Mouse (Mus musculus): Measurements from ENCODE around the gene Klk1b22. TPM values are rescaled to one million over a fixed set of nuclear protein-coding genes. Genes with fewer than 3 reads are reported as not detected.
"Not testable (repeated sequence)": the region's sequence is repeated elsewhere in the genome, so short reads cannot be mapped to it uniquely, and the experiment has no call there.

Gene Klk1b22
- not detected in 2 replicates for polyA plus RNA-seq (2015; fragmentation: Nextera tagmentation; extraction: Ambion mirVana)

DNA sequence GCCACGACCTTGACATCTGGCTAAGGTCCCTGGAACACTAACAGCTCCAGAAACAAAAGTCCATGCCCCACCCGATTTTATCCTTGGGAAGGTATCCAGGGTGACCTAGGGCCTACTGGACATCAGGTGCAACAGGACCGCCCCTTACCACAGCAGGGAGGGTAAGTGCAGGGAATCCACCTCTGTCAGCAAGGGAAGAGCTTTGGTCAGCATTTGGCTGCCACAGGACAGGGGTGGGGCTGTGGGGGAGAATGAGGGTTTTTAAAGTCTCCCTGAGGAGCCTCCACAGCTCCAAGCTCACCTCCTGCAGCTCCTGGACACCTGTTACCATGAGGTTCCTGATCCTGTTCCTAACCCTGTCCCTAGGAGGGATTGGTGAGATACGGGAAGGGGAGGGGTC, at the start of gene Klk1b22:
Klk1b22 (plus strand) TSS at position 301 of the 400 bp plus-strand sequence.
- no peaks in the 10 kb centered on the region for H3K36me3 ChIP-seq (ENCODE audit: insufficient read depth, low read length)
- no peak for ATAC-seq (ENCODE audit: low FRiP score, low TSS enrichment)
- WGBS, result 65% methylated on average over 4 of the region's 4 CpGs
- no peaks in the 10 kb centered on the region for H3K4me1 ChIP-seq (ENCODE audit: insufficient read depth, low read length)
- no peak within 1 kb of the TSS for H3K27ac ChIP-seq (ENCODE audit: low read length)
- H3K27me3 ChIP-seq (ENCODE audit: insufficient read depth, low read length), result no peaks in the 10 kb centered on the region
- no peak within 1 kb of the TSS for H3K4me3 ChIP-seq (ENCODE audit: low read length)
- no peak within 1 kb of the TSS for H3K4me2 ChIP-seq (replicated peaks; ENCODE audit: low read depth, low read length)
- H3K9me3 ChIP-seq (ENCODE audit: low read length), result no peaks in the 10 kb centered on the region
- no peak within 1 kb of the TSS for H3K9ac ChIP-seq (replicated peaks; ENCODE audit: low read length)

DNA sequence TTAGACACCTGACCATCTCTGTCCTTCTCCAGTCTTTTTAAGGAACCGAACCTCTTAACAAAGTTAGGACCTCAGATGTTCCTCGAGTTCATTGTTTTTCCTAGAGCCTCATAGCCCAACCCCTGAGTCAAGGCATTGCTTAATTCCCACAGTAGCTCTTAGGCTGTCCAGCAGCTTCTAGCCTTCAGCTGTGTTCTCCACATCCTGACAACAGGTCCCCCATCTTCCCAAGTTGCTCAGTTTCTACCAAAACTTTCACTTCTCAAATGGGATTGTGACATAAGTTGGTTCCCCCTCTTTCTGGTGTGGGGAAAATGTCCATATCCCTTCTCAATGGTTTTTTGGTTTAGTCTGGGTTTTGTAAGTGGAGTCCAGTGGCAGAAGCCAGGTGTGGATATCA, 40.4 kb upstream of the Klk1b22 start:
- ATAC-seq (ENCODE audit: low FRiP score, low TSS enrichment), result no peak
- no peak overlapping the region for H3K27ac ChIP-seq (ENCODE audit: low read length)
- no peaks in the 10 kb centered on the region for H3K9me3 ChIP-seq (ENCODE audit: low read length)
- no peak overlapping the region for H3K9ac ChIP-seq (replicated peaks; ENCODE audit: low read length)
- 78% methylated on average over 2 of the region's 2 CpGs for WGBS
- H3K4me1 ChIP-seq (ENCODE audit: insufficient read depth, low read length), result no peaks in the 10 kb centered on the region
- H3K4me2 ChIP-seq (replicated peaks; ENCODE audit: low read depth, low read length), result no peak overlapping the region
- H3K36me3 ChIP-seq (ENCODE audit: insufficient read depth, low read length), result no peaks in the 10 kb centered on the region
- H3K4me3 ChIP-seq (ENCODE audit: low read length), result no peak overlapping the region
- no peaks in the 10 kb centered on the region for H3K27me3 ChIP-seq (ENCODE audit: insufficient read depth, low read length)

DNA sequence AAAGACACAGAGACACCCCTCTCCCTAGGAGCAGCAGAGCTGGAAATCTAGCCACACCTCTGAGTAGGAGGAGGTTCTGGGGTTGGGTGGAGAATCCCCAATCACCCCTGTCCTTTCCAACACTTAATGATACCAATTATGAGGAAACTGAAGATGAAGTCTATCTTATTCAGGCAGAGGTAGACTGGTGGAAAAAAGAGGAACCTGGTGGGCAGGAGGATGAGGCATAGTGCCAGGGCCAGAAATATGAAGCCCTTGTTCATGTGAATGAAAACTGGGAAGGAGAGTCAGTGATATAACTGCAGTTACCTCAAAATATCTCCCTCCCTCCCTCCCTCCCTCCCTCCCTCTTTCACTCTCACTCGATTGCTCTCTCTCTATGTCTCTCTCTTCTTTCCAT, 34.8 kb upstream of the Klk1b22 start:
- WGBS, result 83% methylated on average over 1 of the region's 1 CpGs
- ATAC-seq (ENCODE audit: low FRiP score, low TSS enrichment), result no peak

DNA sequence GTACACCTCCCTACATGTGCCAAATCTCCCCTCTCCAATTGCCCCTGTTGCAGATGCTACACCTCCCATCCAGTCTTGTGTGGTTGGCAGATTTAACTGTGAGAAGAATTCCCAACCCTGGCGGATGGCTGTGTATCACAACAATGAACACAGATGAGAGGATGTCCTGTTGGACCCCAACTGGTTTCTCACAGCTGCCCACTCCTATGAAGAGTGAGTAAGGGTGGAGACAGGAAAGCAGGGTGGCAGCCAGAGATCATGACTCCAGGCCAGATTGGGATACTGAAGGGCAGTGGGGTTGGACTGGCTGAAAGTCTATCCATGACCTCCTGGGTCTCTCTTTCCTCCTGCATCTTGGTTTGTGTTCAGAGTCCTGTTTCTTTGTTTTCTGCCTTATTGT, 16.4 kb upstream of the Klk1b22 start:
- Histone ChIP-seq H3K4me3 (ENCODE audit: low read length) (no peak overlapping the region), H3K4me2 (replicated peaks; ENCODE audit: low read depth, low read length) (no peak overlapping the region), H3K27ac (ENCODE audit: low read length) (no peak overlapping the region), H3K27me3 (ENCODE audit: insufficient read depth, low read length) (no peaks in the 10 kb centered on the region), H3K36me3 (ENCODE audit: insufficient read depth, low read length) (no peaks in the 10 kb centered on the region), H3K4me1 (ENCODE audit: insufficient read depth, low read length) (no peaks in the 10 kb centered on the region), H3K9ac (replicated peaks; ENCODE audit: low read length) (no peak overlapping the region), H3K9me3 (ENCODE audit: low read length) (no peaks in the 10 kb centered on the region)
- no peak for ATAC-seq (ENCODE audit: low FRiP score, low TSS enrichment)
- WGBS, result 84% methylated on average over 1 of the region's 1 CpGs

More for the DNA sequence above, 34.8 kb upstream of the Klk1b22 start:
- Histone ChIP-seq H3K27me3 (ENCODE audit: insufficient read depth, low read length) (no peaks in the 10 kb centered on the region), H3K9me3 (ENCODE audit: low read length) (0 out of 2 replicates have a peak, but pooled peaks cover 2% of the 10 kb centered on the region), H3K9ac (replicated peaks; ENCODE audit: low read length) (no peak overlapping the region), H3K4me2 (replicated peaks; ENCODE audit: low read depth, low read length) (no peak overlapping the region), H3K4me1 (ENCODE audit: insufficient read depth, low read length) (no peaks in the 10 kb centered on the region), H3K36me3 (ENCODE audit: insufficient read depth, low read length) (no peaks in the 10 kb centered on the region), H3K4me3 (ENCODE audit: low read length) (no peak overlapping the region), H3K27ac (ENCODE audit: low read length) (no peak overlapping the region)

DNA sequence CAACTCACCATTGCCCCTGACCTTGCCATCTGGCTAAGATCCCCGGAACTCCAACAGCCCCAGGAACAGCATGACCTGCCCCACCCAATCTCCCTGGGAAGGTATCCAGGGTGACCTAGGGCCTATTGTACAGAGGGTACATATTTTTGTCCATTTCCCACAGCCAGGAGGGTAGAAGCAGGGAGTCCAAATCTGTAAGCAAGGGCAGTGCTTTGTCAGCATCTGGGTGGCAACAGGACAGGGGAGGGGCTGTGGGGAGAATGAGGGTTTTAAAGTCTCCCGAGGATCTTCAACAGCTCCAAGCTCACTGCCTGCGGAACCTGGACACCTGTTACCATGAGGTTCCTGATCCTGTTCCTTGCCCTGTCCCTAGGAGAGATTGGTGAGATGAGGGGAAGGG, 10.4 kb upstream of the Klk1b22 start, which contains the start of gene Klk1b21:
Klk1b21 (plus strand) TSS at position 301 of the 400 bp plus-strand sequence.
- H3K9me3 ChIP-seq (ENCODE audit: low read length); H3K27me3 ChIP-seq (ENCODE audit: insufficient read depth, low read length); ATAC-seq (ENCODE audit: low FRiP score, low TSS enrichment); H3K4me3 ChIP-seq (ENCODE audit: low read length); H3K36me3 ChIP-seq (ENCODE audit: insufficient read depth, low read length); H3K9ac ChIP-seq (replicated peaks; ENCODE audit: low read length); H3K27ac ChIP-seq (ENCODE audit: low read length); H3K4me2 ChIP-seq (replicated peaks; ENCODE audit: low read depth, low read length); H3K4me1 ChIP-seq (ENCODE audit: insufficient read depth, low read length): not testable (repeated sequence)
- 62% methylated on average over 3 of the region's 3 CpGs for whole genome bisulfite sequencing

DNA sequence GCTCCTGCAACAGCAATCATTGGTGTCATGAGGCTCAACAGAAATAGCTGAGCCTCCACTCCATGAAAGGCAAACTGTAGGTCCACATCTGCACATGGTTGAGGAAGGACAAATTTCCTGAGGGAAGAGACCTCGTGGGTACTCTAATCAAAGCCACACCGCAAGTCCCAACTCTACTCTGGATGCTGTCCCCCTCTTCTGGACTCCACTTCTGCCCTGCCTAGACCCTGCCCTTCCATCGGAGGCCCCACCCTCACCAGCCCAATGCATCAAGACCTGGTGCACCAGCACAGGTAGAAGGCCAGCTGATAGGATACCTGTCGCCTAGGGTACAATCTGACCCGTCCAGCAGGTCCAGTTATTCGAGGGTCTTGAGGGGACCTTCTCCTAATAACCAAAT, 11.0 kb downstream of the Klk1b22 start:
- Histone ChIP-seq H3K4me3 (ENCODE audit: low read length) (no peak overlapping the region), H3K27ac (ENCODE audit: low read length) (no peak overlapping the region), H3K9me3 (ENCODE audit: low read length) (no peaks in the 10 kb centered on the region), H3K36me3 (ENCODE audit: insufficient read depth, low read length) (no peaks in the 10 kb centered on the region), H3K4me2 (replicated peaks; ENCODE audit: low read depth, low read length) (no peak overlapping the region), H3K27me3 (ENCODE audit: insufficient read depth, low read length) (no peaks in the 10 kb centered on the region), H3K4me1 (ENCODE audit: insufficient read depth, low read length) (no peaks in the 10 kb centered on the region), H3K9ac (replicated peaks; ENCODE audit: low read length) (no peak overlapping the region)
- no peak for ATAC-seq (ENCODE audit: low FRiP score, low TSS enrichment)
- 91% methylated on average over 6 of the region's 6 CpGs for WGBS

DNA sequence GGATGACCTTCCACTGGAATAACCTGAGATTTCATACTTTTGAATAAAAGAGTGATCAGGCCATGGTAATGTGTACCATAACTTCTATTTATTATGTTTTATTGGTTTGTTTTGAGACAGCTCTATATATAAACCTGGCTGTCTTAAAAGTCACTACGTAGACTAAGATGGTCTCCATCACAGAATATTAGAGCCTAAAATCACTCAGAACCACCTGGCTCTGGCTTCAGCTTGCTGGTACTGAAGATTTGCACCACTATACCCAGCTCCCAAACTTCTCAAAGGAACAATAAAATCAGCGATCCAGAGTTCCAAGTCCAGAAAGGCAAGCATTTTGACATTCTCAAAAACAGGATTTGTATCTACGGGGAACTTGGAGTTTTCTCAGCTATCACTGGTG, 24.0 kb downstream of the Klk1b22 start, which contains the start of gene Klk1b16:
Klk1b16 (plus strand) TSS at position 301 of the 400 bp plus-strand sequence.
- Histone ChIP-seq H3K4me3 (ENCODE audit: low read length) (no peak within 1 kb of the TSS), H3K4me2 (replicated peaks; ENCODE audit: low read depth, low read length) (no peak within 1 kb of the TSS), H3K27me3 (ENCODE audit: insufficient read depth, low read length) (no peaks in the 10 kb centered on the region), H3K27ac (ENCODE audit: low read length) (no peak within 1 kb of the TSS), H3K4me1 (ENCODE audit: insufficient read depth, low read length) (no peaks in the 10 kb centered on the region), H3K9me3 (ENCODE audit: low read length) (no peaks in the 10 kb centered on the region), H3K9ac (replicated peaks; ENCODE audit: low read length) (no peak within 1 kb of the TSS), H3K36me3 (ENCODE audit: insufficient read depth, low read length) (no peaks in the 10 kb centered on the region)
- 85% methylated on average over 3 of the region's 3 CpGs for whole genome bisulfite sequencing
- no peak for ATAC-seq (ENCODE audit: low FRiP score, low TSS enrichment)

Other genes with a start within 250 kb of the Klk1b22 start
- not detected in 2 replicates for gene Klk4, start 231.5 kb upstream of the Klk1b22 start, polyA plus RNA-seq (2015; fragmentation: Nextera tagmentation; extraction: Ambion mirVana)
- gene Klk15, start 178.9 kb upstream of the Klk1b22 start, polyA plus RNA-seq (2015; fragmentation: Nextera tagmentation; extraction: Ambion mirVana), result not detected in 2 replicates
- not detected in 2 replicates for gene Klk1b8, start 162.0 kb upstream of the Klk1b22 start, polyA plus RNA-seq (2015; fragmentation: Nextera tagmentation; extraction: Ambion mirVana)
- not detected in 2 replicates for gene Klk1b1, start 145.9 kb upstream of the Klk1b22 start, polyA plus RNA-seq (2015; fragmentation: Nextera tagmentation; extraction: Ambion mirVana)
- gene Klk1b9, start 136.6 kb upstream of the Klk1b22 start, polyA plus RNA-seq (2015; fragmentation: Nextera tagmentation; extraction: Ambion mirVana), result not detected in 2 replicates
- not detected in 2 replicates for gene Klk1b11, start 116.8 kb upstream of the Klk1b22 start, polyA plus RNA-seq (2015; fragmentation: Nextera tagmentation; extraction: Ambion mirVana)
- gene Klk1b26, start 100.5 kb upstream of the Klk1b22 start, polyA plus RNA-seq (2015; fragmentation: Nextera tagmentation; extraction: Ambion mirVana), result not detected in 2 replicates
- not detected in 2 replicates for gene Klk1b27, start 60.4 kb upstream of the Klk1b22 start, polyA plus RNA-seq (2015; fragmentation: Nextera tagmentation; extraction: Ambion mirVana)
- not detected in 2 replicates for gene Klk1b21, start 10.3 kb upstream of the Klk1b22 start, polyA plus RNA-seq (2015; fragmentation: Nextera tagmentation; extraction: Ambion mirVana)
- not detected in 2 replicates for gene Klk1b16, start 24.1 kb downstream of the Klk1b22 start, polyA plus RNA-seq (2015; fragmentation: Nextera tagmentation; extraction: Ambion mirVana)
- not detected in 2 replicates for gene Klk1b24, start 75.6 kb downstream of the Klk1b22 start, polyA plus RNA-seq (2015; fragmentation: Nextera tagmentation; extraction: Ambion mirVana)
- gene Klk1b3, start 85.5 kb downstream of the Klk1b22 start, polyA plus RNA-seq (2015; fragmentation: Nextera tagmentation; extraction: Ambion mirVana), result 0.19 TPM in 1 of 2 replicates, not detected in the other
- not detected in 2 replicates for gene Klk1b4, start 94.8 kb downstream of the Klk1b22 start, polyA plus RNA-seq (2015; fragmentation: Nextera tagmentation; extraction: Ambion mirVana)
- gene Klk1b5, start 103.3 kb downstream of the Klk1b22 start, polyA plus RNA-seq (2015; fragmentation: Nextera tagmentation; extraction: Ambion mirVana), result 0.15 TPM in 1 of 2 replicates, not detected in the other
- 7.2 and 10.9 TPM in 2 replicates for gene Klk1, start 112.7 kb downstream of the Klk1b22 start, polyA plus RNA-seq (2015; fragmentation: Nextera tagmentation; extraction: Ambion mirVana)
- gene Gm36864, start 123.5 kb downstream of the Klk1b22 start, polyA plus RNA-seq (2015; fragmentation: Nextera tagmentation; extraction: Ambion mirVana), result 0.26 TPM in 1 of 2 replicates, not detected in the other
- 1.9 and 2.0 TPM in 2 replicates for gene 1700028J19Rik, start 134.0 kb downstream of the Klk1b22 start, polyA plus RNA-seq (2015; fragmentation: Nextera tagmentation; extraction: Ambion mirVana)
- gene 2410002F23Rik, start 134.0 kb downstream of the Klk1b22 start, polyA plus RNA-seq (2015; fragmentation: Nextera tagmentation; extraction: Ambion mirVana), result 178 and 180 TPM in 2 replicates
- gene Acp4, start 144.7 kb downstream of the Klk1b22 start, polyA plus RNA-seq (2015; fragmentation: Nextera tagmentation; extraction: Ambion mirVana), result not detected in 2 replicates
- gene Gm15517, start 148.8 kb downstream of the Klk1b22 start, polyA plus RNA-seq (2015; fragmentation: Nextera tagmentation; extraction: Ambion mirVana), result not detected in 2 replicates
- gene Clec11a, start 194.2 kb downstream of the Klk1b22 start, polyA plus RNA-seq (2015; fragmentation: Nextera tagmentation; extraction: Ambion mirVana), result 3.6 and 5.8 TPM in 2 replicates
- 1.5 and 1.7 TPM in 2 replicates for gene Shank1, start 197.6 kb downstream of the Klk1b22 start, polyA plus RNA-seq (2015; fragmentation: Nextera tagmentation; extraction: Ambion mirVana)